Mouse (Mus musculus) left cerebral cortex, postnatal 10 days (tissue): ENCODE results near the gene Prpf39. TPM values are rescaled to one million over a fixed set of nuclear protein-coding genes. Genes with fewer than 3 reads are reported as not detected.

Experiments
- DNase-seq, 2 experiments: peaks; one replicate each; pipeline ENCODE4 v3.0.0; 2021 to 2022; ENCODE audit warnings: low spot score in 2 of 2, mixed read lengths in 1 of 2; ENCODE audit errors: extremely low spot score in 1 of 2
- intact Hi-C: fragments of 180-260 bp; cut with DNase I; formaldehyde crosslinking; loops from one replicate; pipeline ENCODE4 v1.15.1; 2025
- total RNA-seq, 2 experiments: library from RNA; stranded (reverse); gene quantifications; 2 replicates each; pipeline ENCODE4 v1.2.3; 2021

Gene Prpf39
- 10 to 100 TPM; 42.4 to 45.5 TPM for total RNA-seq

DNA sequence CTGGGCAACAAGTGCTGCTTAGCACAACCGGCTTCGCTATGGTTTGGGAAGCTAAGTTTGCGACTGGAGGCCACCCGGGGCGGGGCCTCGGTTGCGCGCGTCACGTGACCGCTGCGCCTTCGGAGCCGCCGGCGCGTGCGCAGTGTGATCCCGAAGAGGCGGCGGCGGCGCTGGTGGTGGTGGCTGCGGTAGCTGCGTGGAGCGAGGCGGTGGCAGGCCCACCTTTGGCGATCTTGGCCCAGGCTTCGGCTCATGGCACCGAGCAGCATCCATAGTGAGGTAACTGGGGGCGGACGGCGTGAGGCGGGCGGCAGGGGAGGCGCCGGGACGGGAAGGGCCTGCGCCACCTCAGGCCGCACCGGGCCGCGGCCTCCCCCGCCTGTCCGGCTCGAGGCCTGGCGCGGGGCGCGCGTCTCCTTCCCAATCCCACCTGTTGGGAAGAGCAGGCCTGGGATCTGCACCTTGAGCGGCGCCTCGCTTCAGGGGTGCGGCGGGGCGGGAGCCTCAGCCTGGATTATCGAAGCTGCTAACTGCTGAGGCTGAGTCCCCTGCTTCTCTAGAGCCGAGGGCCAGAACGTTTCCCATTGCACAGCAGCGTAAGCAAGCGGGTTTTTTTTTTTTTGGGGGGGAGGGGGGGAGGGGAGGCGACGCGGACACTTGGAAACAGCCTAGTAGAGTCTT lies at the start of gene Prpf39:
Gene Prpf39, plus strand, starts transcription at position 144 of the 681 bp plus-strand sequence.
- intact Hi-C loops: no loop called here
- peak; percentile 87 to 95 for DNase-seq

DNA sequence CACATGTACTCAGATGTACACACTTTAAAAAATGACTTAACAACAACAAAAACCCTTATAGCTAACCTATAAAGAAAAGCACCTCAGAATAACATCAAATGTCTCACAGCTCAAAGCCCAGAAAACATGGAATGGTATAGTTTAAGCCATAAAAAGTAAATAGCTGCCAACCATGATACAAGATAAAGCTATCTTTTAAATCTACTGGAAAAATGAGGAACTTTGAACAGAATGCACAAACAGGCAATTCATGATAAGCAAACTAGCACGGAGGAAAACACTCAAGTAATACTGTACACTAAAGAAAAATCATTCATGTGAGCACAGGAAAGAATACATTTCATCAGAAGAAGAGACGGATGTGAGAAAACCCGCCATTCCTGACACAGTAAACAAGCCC lies 28.4 kb upstream of the Prpf39 start:
- intact Hi-C loops: loop anchor here (5.0 kb wide), 1 partner anchor 50 kb away; no protein-coding TSS in a partner anchor
- no peak for DNase-seq

DNA sequence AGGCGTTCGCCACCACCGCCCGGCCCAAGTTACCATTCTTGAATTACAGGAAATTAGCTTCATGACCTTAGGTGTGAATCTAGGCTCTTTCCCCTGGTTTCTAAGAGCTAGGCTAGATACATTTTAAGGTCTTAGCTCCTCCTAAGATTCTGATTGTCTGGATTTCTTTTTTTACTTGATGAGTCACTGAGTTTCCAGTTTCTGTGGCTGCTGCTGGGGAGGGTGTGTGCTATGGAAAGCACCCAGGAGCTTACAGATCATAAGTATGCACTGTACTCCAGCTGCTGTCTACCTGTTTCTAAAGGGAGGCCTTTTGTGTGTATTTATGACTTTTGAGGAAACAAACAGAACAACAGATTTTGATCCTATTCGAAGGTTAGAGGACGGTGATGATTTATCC lies 13.3 kb upstream of the Prpf39 start:
- DNase-seq: no peak

DNA sequence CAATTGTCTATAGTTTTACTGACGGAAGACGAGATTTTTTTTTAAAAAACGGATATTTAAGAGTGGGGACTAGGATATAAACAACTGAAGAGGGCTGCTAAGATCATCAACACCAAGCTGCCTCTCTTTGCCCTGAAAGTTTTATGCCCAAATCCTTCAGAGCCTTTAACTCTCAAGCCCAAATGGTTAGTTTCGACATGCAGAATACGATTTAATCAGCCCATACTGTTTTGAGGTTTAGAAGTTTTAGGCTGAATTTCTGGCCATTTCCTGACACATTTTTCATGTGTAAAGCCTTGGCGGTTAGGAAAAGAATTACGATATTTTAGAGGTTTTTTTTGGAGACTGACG lies 319 bp upstream of the Prpf39 start:
- no peak for DNase-seq
- intact Hi-C loops: no loop called here

More for the DNA sequence above, 13.3 kb upstream of the Prpf39 start:
- intact Hi-C loops: no loop called here

DNA sequence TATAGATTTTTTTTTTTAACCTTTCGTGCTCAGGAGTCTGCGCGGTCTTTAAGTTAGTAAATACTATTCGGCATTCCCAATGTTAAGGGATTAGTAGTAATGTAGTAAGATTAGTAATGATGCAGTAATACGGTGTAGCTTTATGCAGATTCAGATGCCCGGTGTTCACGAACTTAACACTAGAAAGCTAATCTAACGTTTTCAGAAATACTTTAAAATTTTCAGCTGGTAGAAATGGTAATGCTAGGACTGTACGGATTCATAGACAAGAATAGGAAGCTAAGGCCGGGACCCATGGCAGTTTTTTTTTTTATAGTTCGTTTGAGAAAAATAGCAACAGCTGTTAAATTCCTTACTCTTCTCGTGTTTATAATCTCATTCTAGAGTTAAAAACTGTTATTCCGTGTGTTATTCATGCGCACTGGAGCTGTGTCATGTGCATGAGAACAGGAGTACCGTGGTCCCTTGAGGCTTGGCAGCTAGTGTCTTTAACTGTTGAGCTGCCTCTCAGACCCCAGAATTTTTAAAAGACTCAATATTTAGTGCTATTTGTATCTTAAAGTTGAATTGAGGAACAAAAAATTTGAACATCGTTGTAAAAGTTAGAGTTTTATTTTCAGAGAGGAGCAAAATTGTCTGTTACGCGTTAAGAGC lies 886 bp downstream of the Prpf39 start:
- DNase-seq: no peak
- intact Hi-C loops: no loop called here

DNA sequence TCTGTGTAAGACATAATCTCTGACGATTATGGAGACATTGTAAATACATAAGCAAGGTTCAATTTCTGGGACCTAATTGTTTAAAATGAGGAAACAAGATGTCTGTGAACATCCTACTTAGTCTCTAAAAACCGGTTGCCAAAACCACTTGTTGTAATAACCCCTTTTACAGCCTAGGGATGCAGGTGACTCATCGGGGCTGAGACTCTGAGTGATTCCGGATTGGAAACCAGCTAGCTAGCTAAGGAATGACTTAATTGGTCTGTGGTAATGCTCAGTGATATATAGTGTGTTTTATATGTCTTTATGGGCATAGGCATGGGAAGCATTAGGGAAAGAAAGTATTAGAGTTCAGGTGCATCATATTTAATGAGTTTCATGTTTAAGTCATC lies 1.4 kb downstream of the Prpf39 start:
- no peak for DNase-seq
- intact Hi-C loops: no loop called here

DNA sequence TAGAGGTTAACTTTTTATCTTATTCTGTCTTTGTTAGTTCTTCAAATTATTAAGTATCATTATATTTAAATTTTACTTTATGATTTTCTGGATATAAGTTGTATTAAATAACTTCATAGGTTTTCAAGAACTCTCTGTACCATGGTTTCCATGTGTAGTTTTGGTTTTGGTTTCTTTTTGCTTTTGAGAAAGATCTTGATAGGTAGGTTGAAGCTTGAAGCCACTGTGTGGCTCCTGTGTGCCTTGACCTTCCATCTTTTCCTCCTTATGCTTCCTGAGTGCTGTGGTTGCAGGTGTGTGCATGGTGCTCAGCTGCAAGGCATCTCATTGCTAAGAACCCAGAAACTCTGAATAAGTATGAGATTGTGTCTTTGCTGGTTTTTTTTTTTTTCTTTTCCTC lies 12.7 kb downstream of the Prpf39 start:
- no peak for DNase-seq
- intact Hi-C loops: no loop called here

DNA sequence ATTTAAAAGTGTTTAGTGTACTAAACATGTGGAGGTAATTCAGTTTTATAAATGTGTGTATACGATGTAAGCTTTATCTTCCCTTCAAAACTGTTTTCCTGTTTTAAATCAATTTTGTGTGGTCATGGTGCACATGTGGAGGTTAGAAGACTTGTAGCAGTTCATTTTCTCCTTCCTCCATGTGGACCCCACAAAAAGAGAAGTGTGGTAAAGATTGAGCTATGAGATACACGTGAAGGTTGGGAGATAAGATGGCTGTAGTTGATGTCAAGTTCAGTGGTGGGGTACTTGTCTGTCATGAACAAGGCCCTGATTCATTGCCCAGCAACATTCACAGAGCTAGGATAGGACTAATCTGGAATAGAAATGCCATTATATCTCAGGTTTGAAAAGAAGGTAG lies 22.1 kb downstream of the Prpf39 start:
- DNase-seq: no peak
- intact Hi-C loops: loop anchor here (5.0 kb wide), 1 partner anchor 51 kb away; no protein-coding TSS in a partner anchor

DNA sequence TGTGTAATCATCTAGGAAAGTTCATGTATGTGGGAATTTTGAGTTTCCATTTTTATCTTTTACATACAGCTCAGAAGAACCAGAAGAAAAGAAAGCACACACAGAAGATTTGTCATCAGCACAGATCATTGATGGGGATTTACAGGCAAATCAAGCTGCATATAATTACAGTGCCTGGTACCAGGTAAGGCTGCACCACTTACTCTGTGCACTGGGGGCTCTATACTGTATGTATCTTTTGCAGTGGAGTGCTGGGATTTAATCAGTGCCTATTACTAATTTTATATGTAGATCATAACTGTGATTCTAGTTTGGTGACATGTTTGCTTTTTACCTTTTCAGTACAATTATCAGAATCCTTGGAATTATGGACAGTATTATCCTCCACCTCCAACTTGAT lies 24.9 kb downstream of the Prpf39 start:
- no peak for DNase-seq
- intact Hi-C loops: loop anchor here (5.0 kb wide), 1 partner anchor 79 kb away; no protein-coding TSS in a partner anchor

DNA sequence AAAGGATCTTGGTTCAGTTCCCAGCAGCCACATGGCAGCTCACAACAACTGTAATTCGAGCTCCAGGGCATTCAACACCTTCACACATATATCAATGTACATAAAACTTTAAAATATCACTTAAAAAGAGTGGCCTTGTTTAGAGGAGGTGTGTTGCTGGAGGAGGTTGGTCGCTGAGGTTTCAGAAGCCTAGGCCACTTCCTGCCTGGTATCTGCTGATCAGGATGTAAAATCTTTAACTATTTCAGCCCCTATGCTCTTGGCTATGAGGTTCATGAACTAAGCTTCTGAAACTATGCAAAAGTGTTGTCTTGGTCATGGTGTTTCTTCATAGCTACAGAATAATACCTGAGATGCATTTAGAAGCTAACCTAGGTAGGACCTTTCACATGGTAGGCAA lies 29.1 kb downstream of the Prpf39 start:
- intact Hi-C loops: no loop called here
- DNase-seq: no peak

DNA sequence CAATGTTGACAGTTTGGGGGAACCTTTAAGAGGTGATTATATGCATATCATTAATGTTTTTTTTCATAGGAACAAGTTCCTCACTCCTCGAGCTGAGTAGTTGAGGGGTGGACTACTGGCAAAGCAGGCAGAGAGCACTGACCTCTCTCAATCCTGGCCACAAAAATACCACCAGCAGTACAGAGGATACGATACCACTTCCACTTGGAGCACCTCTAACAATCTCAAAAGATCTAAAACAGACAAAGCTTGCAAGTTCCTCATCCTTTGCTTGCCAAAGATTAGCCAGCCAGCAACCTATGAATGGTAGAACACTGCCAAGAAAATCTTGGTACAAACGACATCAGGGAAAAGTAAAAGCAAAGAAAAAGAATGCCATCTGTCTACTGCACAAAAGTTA lies 30.1 kb downstream of the Prpf39 start:
- intact Hi-C loops: no loop called here
- DNase-seq: no peak

DNA sequence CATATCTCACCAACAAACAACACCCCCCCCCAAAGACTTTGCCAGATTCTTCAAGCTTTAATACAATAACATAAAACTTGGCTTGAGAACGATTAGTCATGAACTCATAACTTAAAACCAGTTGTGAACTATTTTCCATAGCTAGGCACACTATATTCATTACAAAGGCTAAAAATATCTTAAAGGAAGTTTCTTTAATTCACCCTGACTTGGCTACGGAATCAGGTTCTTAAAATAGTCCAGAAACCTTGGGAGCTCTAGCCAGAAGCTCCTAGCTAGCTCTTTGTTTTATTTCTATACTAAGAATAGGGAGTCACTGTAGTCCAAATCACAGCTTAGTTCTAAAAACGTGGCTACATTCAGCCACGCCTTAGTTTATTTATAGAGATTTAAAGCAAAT lies 32.3 kb downstream of the Prpf39 start:
- intact Hi-C loops: no loop called here
- no peak for DNase-seq

DNA sequence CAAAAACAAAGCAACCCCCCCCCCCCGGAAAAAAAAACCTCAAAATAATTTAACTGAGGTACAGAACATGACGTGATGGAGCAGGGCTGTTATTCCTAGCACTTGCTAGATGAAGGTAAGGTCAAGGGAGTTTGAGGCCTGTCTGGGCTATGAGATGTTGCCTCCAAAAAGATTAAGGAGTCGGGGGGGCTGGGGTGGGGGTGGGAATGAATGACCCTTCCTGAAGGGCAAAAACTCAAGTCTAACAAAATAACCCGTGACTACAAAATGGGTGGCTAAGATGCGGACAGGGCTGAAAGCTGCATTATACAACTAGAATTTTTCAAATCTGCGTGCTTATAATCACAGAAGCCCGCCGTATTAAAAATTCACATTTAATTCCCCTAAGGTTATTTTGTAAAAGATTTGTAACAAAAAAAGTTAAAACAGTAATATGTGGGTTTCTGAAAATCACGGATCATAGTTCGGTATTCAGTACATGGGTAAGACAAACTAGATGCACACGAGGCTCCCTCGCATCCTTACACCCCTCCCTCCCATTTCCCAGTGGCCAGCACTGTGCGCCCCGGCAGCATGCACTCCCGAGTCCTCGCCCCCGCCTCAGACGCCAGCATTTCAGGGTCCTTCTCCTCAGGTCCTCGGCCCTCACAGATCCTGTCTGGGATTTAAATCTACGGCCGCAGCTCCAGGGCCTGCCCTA lies 36.9 kb downstream of the Prpf39 start:
- intact Hi-C loops: no loop called here

DNA sequence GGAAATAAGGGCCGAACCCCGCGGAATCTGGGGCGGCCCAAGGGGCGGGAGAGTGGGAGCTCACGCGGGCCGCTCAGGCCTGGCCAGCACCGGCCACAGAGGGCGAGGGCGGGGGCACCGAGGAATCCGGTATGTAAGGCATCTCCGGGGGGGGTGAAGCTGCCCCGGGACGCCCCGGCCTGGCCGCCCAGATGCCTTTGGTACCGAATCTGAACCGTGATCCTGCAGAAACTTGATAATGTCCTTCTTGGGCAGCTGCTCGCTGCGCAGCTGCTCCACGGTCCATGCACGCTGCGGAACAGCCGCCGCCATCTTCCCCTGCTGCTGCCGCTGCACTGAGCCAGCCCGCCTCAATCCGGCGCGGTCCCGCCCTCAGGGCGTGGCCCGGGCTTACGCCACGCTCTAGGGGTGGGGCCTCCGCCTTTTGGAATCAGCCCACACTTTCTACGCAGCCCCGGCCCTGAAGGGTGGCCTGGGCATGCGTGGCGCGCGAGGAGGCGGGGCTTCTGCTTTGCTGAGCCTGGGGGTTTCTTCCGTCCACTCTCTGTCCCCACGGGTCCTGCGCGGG lies 37.6 kb downstream of the Prpf39 start, which contains the start of gene Fkbp3:
Gene Fkbp3, minus strand, starts transcription at position 397 of the 568 bp plus-strand sequence.
- DNase-seq: peak; percentile 95 to 99

More for the DNA sequence above, 36.9 kb downstream of the Prpf39 start:
- no peak for DNase-seq

DNA sequence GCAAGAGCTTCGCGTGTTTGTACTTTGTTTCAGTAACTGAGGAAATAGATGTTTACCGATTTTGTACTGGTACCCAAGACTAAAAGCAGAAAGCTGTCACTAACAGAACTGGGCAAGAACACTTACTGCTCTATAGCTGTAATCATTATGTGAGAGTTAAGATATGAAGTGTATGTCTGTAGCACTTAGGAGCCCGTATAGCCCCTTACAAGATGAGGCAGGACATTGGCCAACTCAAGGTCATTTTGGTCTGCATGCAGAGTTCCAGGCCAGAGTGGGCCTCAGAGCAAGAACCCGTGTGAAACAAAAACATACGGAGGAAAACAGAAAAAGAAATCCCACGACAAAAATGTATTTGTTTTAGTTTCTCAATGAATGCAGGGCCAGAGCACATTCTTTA lies 38.5 kb downstream of the Prpf39 start:
- intact Hi-C loops: no loop called here
- DNase-seq: no peak

More for the DNA sequence above, 37.6 kb downstream of the Prpf39 start, which contains the start of gene Fkbp3:
- intact Hi-C loops: no loop called here

DNA sequence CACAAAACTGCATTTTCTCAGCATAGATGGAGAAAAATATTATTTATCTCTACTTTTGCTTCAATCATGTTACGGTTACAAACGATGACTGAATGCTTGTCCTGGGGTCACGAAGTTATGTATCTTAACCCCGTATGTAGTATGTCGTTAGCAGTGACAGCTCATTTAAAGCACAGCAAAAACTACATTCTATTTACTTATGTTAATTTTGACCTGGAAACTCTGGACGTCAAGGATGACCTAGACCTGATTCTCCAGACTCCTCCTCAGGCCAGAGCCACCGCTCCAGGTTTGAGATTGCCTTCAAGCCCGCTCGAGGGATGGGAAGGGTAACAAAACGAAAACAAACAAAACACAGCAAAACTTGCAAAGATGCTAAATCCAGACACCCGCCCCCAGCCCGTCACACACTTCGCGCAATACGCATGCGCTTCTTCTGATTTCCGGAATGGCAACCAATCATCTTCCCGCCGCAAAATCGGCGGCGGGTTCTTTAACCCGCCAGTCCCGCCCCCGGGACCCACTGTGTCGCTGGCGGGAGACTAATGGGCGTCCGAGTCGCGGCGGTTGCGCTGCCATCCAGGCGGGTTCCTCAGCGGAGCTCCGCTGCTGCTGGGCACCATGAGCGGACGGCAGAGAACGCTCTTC lies 39.1 kb downstream of the Prpf39 start, which contains the start of gene Fancm:
Gene Fancm, plus strand, starts transcription at position 519 of the 648 bp plus-strand sequence.
- DNase-seq: peak; percentile 89 to 93
- intact Hi-C loops: no loop called here

DNA sequence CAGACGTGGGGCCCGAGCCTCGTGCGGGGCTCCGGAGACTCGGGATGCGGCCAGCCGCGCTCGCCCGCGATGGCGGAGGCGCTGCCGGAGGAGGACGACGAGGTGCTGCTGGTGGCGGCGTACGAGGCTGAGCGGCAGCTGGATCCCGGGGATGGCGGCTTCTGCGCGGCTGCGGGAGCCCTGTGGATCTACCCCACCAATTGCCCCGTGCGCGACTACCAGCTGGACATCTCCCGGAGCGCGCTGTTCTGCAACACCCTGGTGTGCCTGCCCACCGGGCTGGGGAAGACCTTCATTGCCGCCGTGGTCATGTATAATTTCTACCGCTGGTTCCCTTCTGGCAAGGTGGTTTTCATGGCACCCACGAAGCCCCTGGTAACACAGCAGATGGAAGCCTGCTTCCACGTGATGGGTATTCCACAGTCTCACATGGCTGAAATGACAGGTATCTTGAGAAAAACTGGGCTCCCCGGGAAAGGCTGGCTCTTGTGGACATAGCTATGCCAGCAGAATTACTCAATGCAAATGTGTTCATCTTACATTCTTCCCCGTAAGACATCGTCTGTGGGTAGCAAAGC lies 39.7 kb downstream of the Prpf39 start:
- DNase-seq: peak in 1 of 2 experiments; percentile 20
- intact Hi-C loops: no loop called here

DNA sequence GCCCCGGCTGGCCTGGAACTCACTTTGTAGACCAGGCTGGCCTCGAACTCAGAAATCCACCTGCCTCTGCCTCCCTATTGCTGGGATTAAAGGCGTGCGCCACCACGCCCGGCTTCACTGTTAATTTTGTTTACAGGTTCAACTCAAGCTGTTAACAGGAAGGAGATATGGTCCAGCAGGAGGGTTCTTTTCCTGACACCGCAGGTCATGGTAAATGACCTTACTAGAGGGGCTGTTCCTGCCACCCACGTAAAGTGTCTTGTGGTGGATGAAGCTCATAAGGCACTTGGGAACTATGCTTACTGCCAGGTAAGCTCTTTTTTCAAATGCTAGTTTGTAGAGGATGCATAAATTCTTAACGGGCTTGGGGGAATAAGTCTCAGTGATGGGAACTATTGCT lies 40.8 kb downstream of the Prpf39 start:
- DNase-seq: no peak
- intact Hi-C loops: no loop called here

DNA sequence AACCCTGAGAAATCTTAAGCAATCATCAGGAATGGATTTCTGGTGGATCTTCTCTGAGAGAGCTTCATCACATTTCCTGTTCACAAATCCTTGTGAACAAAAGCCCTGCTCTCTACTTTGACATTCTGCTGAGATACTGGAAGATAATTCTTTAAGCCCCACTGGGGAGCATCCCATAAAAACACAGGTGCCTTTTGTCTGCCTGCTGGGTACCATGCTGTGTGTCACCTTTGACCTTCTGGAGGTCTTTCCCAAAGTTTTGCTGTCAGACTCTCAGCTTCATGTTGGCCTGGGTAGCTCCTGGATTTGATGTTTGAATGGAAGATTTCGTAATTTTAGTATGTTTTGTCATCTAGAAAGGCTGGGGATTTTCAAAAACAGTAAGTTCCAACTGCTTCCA lies 72.6 kb downstream of the Prpf39 start:
- intact Hi-C loops: no loop called here
- no peak for DNase-seq
